Mouse (Mus musculus): ENCODE data around the gene Prdx2. TPM values are rescaled to one million over a fixed set of nuclear protein-coding genes. Genes with fewer than 3 reads are reported as not detected.

Prdx2 gene
- polyA plus RNA-seq, 1 experiment from 2014 or later, result 337 TPM

DNA sequence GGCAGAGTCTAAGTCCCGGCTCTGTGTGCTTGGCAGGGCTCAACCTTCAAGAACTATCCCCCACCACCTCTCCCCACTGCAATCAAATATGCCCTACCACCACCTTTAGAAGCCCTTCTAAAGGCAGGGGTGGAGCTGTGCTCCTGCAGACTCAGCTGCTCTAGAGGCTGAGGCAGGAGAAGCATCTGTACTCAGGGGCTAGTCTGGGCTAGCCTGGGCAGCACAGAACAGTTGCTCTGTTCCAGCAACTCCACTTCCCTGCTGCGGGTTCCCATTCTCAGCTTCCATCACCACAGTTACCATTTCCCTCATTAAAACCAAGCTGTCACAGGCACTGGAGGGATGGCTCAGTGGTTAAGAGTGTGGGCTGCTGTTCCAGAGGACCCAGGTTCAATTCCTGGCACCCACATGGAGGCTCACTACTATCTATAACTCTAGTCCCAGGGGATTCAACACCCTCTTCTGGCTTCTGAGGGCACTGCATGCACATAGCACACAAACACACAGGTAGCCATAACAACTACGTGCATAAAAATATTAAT lies 52.2 kb downstream of the Prdx2 start:
- H3K9ac ChIP-seq (replicated peaks; ENCODE audit: low read depth), result no peak overlapping the region
- ATAC-seq, result no peak
- H3K4me2 ChIP-seq (replicated peaks; ENCODE audit: low read depth, low read length), result no peak overlapping the region
- no peak overlapping the region for H3K4me3 ChIP-seq (ENCODE audit: low read depth, low read length)
- 89% methylated on average over 3 of the region's 3 CpGs for WGBS
- peaks cover 15% of the 10 kb centered on the region for H3K36me3 ChIP-seq (ENCODE audit: insufficient read depth, low read length)
- peaks cover 18% of the 10 kb centered on the region for H3K4me1 ChIP-seq (ENCODE audit: insufficient read depth, low read depth, low read length)
- no peaks in the 10 kb centered on the region for H3K27me3 ChIP-seq (replicated peaks; ENCODE audit: insufficient read depth, low read length)
- no peaks in the 10 kb centered on the region for H3K9me3 ChIP-seq (ENCODE audit: low read length)
- DNase-seq (ENCODE audit: low spot score), result no peak
- TF ChIP-seq EP300 (IDR thresholded peaks at IDR 0.05) (no peak), CTCF (IDR thresholded peaks at IDR 0.05) (peak; percentile 21; the same call in 1 of the 2 replicates)
- no peak overlapping the region for H3K27ac ChIP-seq (ENCODE audit: low read length)

DNA sequence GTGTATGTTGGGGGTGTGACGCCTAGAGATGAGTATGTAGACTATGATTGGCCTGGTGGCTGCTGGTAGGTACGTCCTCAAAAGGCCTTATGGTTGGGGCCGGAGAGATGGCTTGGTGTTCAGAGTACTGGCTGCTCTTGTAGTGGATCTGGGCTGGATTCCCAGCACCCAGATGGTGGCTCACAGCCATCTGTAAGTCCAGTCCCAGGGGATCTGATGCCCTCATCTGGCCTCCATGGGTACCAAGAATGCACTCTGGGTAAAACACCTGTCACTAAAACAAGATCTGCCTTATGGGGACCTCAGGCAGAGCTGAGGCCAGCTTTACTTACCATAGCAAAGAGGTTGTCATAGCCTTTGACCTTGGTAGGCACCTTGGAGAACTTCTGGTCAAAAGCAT lies 54.5 kb downstream of the Prdx2 start:
- H3K4me3 ChIP-seq (ENCODE audit: low read depth, low read length), result no peak overlapping the region
- no peak overlapping the region for H3K4me2 ChIP-seq (replicated peaks; ENCODE audit: low read depth, low read length)
- no peak overlapping the region for H3K27ac ChIP-seq (ENCODE audit: low read length)
- peaks cover 8% of the 10 kb centered on the region; the same call in 1 of the 2 replicates for H3K36me3 ChIP-seq (ENCODE audit: insufficient read depth, low read length)
- H3K27me3 ChIP-seq (replicated peaks; ENCODE audit: insufficient read depth, low read length), result no peaks in the 10 kb centered on the region
- no peaks in the 10 kb centered on the region for H3K9me3 ChIP-seq (ENCODE audit: low read length)
- ATAC-seq (no peak), DNase-seq (ENCODE audit: low spot score) (no peak)
- 97% methylated on average over 3 of the region's 3 CpGs for WGBS
- H3K9ac ChIP-seq (replicated peaks; ENCODE audit: low read depth), result no peak overlapping the region
- TF ChIP-seq EP300 (IDR thresholded peaks at IDR 0.05) (no peak), CTCF (IDR thresholded peaks at IDR 0.05) (no peak)
- peaks cover 22% of the 10 kb centered on the region for H3K4me1 ChIP-seq (ENCODE audit: insufficient read depth, low read depth, low read length)

Small RNA genes within 50 kb of the gene (microRNA-seq; reads per million reads assigned to microRNA genes)
- gene Gm24197, result not detected

Other genes starting within 250 kb of the Prdx2 start
- gene G430095P16Rik, start 246.6 kb upstream of the Prdx2 start, polyA plus RNA-seq (2015; fragmentation: Nextera tagmentation; extraction: Ambion mirVana), result 2.0 and 2.8 TPM in 2 replicates
- 38.8 and 45.1 TPM in 2 replicates for gene Nfix, start 169.2 kb upstream of the Prdx2 start, polyA plus RNA-seq (2015; fragmentation: Nextera tagmentation; extraction: Ambion mirVana)
- 6.2 and 6.8 TPM in 2 replicates for gene Dand5, start 146.8 kb upstream of the Prdx2 start, polyA plus RNA-seq (2015; fragmentation: Nextera tagmentation; extraction: Ambion mirVana)
- 24.4 and 24.8 TPM in 2 replicates for gene Gadd45gip1, start 138.1 kb upstream of the Prdx2 start, polyA plus RNA-seq (2015; fragmentation: Nextera tagmentation; extraction: Ambion mirVana)
- gene Rad23a, start 128.9 kb upstream of the Prdx2 start, polyA plus RNA-seq (2015; fragmentation: Nextera tagmentation; extraction: Ambion mirVana), result 77.9 and 85.7 TPM in 2 replicates
- 318 and 405 TPM in 2 replicates for gene Calr, start 122.7 kb upstream of the Prdx2 start, polyA plus RNA-seq (2015; fragmentation: Nextera tagmentation; extraction: Ambion mirVana)
- 44.0 and 44.6 TPM in 2 replicates for gene Farsa, start 112.6 kb upstream of the Prdx2 start, polyA plus RNA-seq (2015; fragmentation: Nextera tagmentation; extraction: Ambion mirVana)
- 11.1 and 11.4 TPM in 2 replicates for gene Syce2, start 97.5 kb upstream of the Prdx2 start, polyA plus RNA-seq (2015; fragmentation: Nextera tagmentation; extraction: Ambion mirVana)
- gene Gcdh, start 75.7 kb upstream of the Prdx2 start, polyA plus RNA-seq (2015; fragmentation: Nextera tagmentation; extraction: Ambion mirVana), result 16.2 and 21.1 TPM in 2 replicates
- gene Klf1, start 67.7 kb upstream of the Prdx2 start, polyA plus RNA-seq (2015; fragmentation: Nextera tagmentation; extraction: Ambion mirVana), result 0.69 and 1.1 TPM in 2 replicates
- 24.0 and 29.1 TPM in 2 replicates for gene Dnase2a, start 61.0 kb upstream of the Prdx2 start, polyA plus RNA-seq (2015; fragmentation: Nextera tagmentation; extraction: Ambion mirVana)
- gene Mast1, start 32.2 kb upstream of the Prdx2 start, polyA plus RNA-seq (2015; fragmentation: Nextera tagmentation; extraction: Ambion mirVana), result 0.32 and 0.33 TPM in 2 replicates
- not detected in 2 replicates for gene Rtbdn, start 22.6 kb upstream of the Prdx2 start, polyA plus RNA-seq (2015; fragmentation: Nextera tagmentation; extraction: Ambion mirVana)
- 1.1 TPM in 1 of 2 replicates, not detected in the other for gene Gm49661, start 154 bp upstream of the Prdx2 start, polyA plus RNA-seq (2015; fragmentation: Nextera tagmentation; extraction: Ambion mirVana)
- gene Rnaseh2a, start 180 bp downstream of the Prdx2 start, polyA plus RNA-seq (2015; fragmentation: Nextera tagmentation; extraction: Ambion mirVana), result 46.4 and 55.7 TPM in 2 replicates
- 69.0 and 126 TPM in 2 replicates for gene Junb, start 9.1 kb downstream of the Prdx2 start, polyA plus RNA-seq (2015; fragmentation: Nextera tagmentation; extraction: Ambion mirVana)
- 19.2 and 22.3 TPM in 2 replicates for gene Hook2, start 21.0 kb downstream of the Prdx2 start, polyA plus RNA-seq (2015; fragmentation: Nextera tagmentation; extraction: Ambion mirVana)
- gene Best2, start 44.9 kb downstream of the Prdx2 start, polyA plus RNA-seq (2015; fragmentation: Nextera tagmentation; extraction: Ambion mirVana), result not detected in 2 replicates
- 80.9 and 83.1 TPM in 2 replicates for gene Asna1, start 55.7 kb downstream of the Prdx2 start, polyA plus RNA-seq (2015; fragmentation: Nextera tagmentation; extraction: Ambion mirVana)
- 116 and 126 TPM in 2 replicates for gene Trir, start 57.2 kb downstream of the Prdx2 start, polyA plus RNA-seq (2015; fragmentation: Nextera tagmentation; extraction: Ambion mirVana)
- 16.4 and 18.0 TPM in 2 replicates for gene Tnpo2, start 67.3 kb downstream of the Prdx2 start, polyA plus RNA-seq (2015; fragmentation: Nextera tagmentation; extraction: Ambion mirVana)
- gene Fbxw9, start 90.5 kb downstream of the Prdx2 start, polyA plus RNA-seq (2015; fragmentation: Nextera tagmentation; extraction: Ambion mirVana), result 34.8 and 35.6 TPM in 2 replicates
- gene Gm5741, start 98.4 kb downstream of the Prdx2 start, polyA plus RNA-seq (2015; fragmentation: Nextera tagmentation; extraction: Ambion mirVana), result not detected in 2 replicates
- 44.2 and 48.3 TPM in 2 replicates for gene Dhps, start 102.2 kb downstream of the Prdx2 start, polyA plus RNA-seq (2015; fragmentation: Nextera tagmentation; extraction: Ambion mirVana)
- 88.9 and 95.6 TPM in 2 replicates for gene Wdr83os, start 111.2 kb downstream of the Prdx2 start, polyA plus RNA-seq (2015; fragmentation: Nextera tagmentation; extraction: Ambion mirVana)
- gene Wdr83, start 111.7 kb downstream of the Prdx2 start, polyA plus RNA-seq (2015; fragmentation: Nextera tagmentation; extraction: Ambion mirVana), result 26.7 and 27.0 TPM in 2 replicates
- 38.4 and 40.6 TPM in 2 replicates for gene Man2b1, start 113.7 kb downstream of the Prdx2 start, polyA plus RNA-seq (2015; fragmentation: Nextera tagmentation; extraction: Ambion mirVana)
- gene Zfp791, start 153.5 kb downstream of the Prdx2 start, polyA plus RNA-seq (2015; fragmentation: Nextera tagmentation; extraction: Ambion mirVana), result 1.5 and 1.6 TPM in 2 replicates
- not detected in 2 replicates for gene Cks1brt, start 182.3 kb downstream of the Prdx2 start, polyA plus RNA-seq (2015; fragmentation: Nextera tagmentation; extraction: Ambion mirVana)